Mouse (Mus musculus) heart, embryonic 13.5 days (tissue): ENCODE results near the gene Sp7. TPM values are rescaled to one million over a fixed set of nuclear protein-coding genes. Genes with fewer than 3 reads are reported as not detected.

ENCODE experiments used
- ATAC-seq: fragments of 200-750 bp; cut with Nextera tagmentation; 2 replicates; pipeline ENCODE4 v1.8.0; 2017; ENCODE audit warnings: moderate TSS enrichment; ENCODE audit not compliant: insufficient number of reproducible peaks, low FRiP score, low TSS enrichment; ENCODE audit errors: extremely low read depth
- H3K27ac ChIP-seq: fragments of 300-500 bp; sonication (generic); replicated peaks from 2 replicates; pipeline ENCODE4 v1.5.1; 2015; ENCODE audit warnings: moderate library complexity, mild to moderate bottlenecking, inconsistent platforms
- H3K27me3 ChIP-seq: fragments of 300-500 bp; sonication (generic); replicated peaks from 2 replicates; pipeline ENCODE4 v1.6.1; 2015; ENCODE audit warnings: mild to moderate bottlenecking, inconsistent platforms
- H3K36me3 ChIP-seq: fragments of 300-500 bp; sonication (generic); 2 replicates; pipeline ENCODE4 v1.6.1; 2015; ENCODE audit warnings: mild to moderate bottlenecking, inconsistent platforms
- H3K4me1 ChIP-seq: fragments of 300-500 bp; sonication (generic); 2 replicates; pipeline ENCODE4 v1.6.1; 2015; ENCODE audit warnings: inconsistent platforms
- H3K4me2 ChIP-seq: fragments of 300-500 bp; sonication (generic); 2 replicates; pipeline ENCODE4 v1.6.1; 2015; ENCODE audit warnings: inconsistent platforms, mild to moderate bottlenecking, moderate library complexity
- H3K4me3 ChIP-seq: fragments of 300-500 bp; sonication (generic); 2 replicates; pipeline ENCODE4 v1.5.1; 2015; ENCODE audit warnings: moderate library complexity, mild to moderate bottlenecking, inconsistent platforms
- H3K9ac ChIP-seq: fragments of 300-500 bp; sonication (generic); 2 replicates; pipeline ENCODE4 v1.6.1; 2015; ENCODE audit warnings: inconsistent platforms, mild to moderate bottlenecking, moderate library complexity
- H3K9me3 ChIP-seq: fragments of 300-500 bp; sonication (generic); 2 replicates; pipeline ENCODE4 v1.6.1; 2016; ENCODE audit warnings: inconsistent platforms
- WGBS: fragments of 180-500 bp; shearing (Covaris S2); methylation state at CpG from one replicate; pipeline ENCODE4 v1.1.7; 2015; ENCODE audit warnings: mixed read lengths; 5-methylcytosine and 5-hydroxymethylcytosine counted together
- polyA plus RNA-seq: library from polyadenylated mRNA; unstranded; fragments of >200 nt; fragmentation: Nextera tagmentation; extraction: Ambion mirVana; gene quantifications from 2 replicates; pipeline ENCODE4 v1.2.1, GENCODE M21; 2015

The Sp7 gene
- polyA plus RNA-seq, 1 experiment from 2014 or later = 0.16 TPM

DNA sequence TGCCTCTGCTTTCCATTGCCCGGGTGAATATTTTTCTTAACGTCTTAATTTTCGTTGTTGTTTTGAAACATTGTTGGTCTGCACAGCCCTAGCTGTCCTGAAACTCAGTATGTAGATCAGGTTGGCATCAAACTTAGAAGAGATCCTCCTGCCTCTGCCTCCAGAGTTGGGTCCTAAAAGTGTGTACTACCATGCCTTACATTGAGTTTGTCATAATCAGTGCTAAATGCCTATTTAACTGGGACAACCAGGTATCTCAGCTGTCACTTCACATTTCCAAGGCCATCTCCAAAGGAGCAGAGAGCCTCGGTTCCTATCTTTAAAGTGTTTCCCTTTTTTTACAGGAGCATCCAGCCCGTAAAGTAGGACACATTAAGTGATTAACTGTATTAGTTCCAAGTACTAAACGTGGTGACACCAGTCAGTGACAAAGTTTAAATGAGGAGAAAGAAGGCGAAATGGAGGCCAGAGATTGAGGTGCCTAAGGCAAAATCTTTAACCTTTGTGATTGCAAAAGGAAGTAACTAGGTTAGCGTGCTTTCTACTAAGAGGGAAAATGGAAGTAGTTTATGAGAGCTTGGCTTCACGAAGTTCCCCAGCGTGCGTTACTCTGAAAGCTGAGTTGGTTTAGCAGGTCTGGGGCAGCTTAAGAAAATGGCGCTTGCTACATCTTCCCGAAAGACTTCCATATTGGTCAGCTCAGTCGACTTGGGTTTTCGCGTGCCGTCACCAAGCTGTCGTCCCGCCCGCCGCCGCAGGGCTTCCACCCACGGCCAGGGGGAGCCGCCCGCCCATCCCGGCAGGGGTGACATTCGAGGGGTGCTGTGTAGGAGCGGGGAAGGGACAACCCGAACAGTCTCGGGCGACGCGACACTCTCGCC lies 37.9 kb upstream of the Sp7 start:
- 16% methylated on average over 34 of the region's 34 CpGs for WGBS
- Histone ChIP-seq H3K4me3 (peak overlapping the region; percentile 78), H3K9me3 (no peaks in the 10 kb centered on the region), H3K36me3 (peaks cover 23% of the 10 kb centered on the region), H3K4me2 (peak overlapping the region; percentile 72), H3K4me1 (peaks cover 50% of the 10 kb centered on the region), H3K9ac (peak overlapping the region; percentile 88), H3K27me3 (no peaks in the 10 kb centered on the region), H3K27ac (peak overlapping the region; percentile 100)
- peak; percentile 6 for ATAC-seq

GRCm38 (mm10) chr15:102402210-102402609 lies 35.2 kb upstream of the Sp7 start:
- Histone ChIP-seq H3K36me3 (no peaks in the 10 kb centered on the region), H3K27ac (no peak overlapping the region), H3K4me2 (no peak overlapping the region), H3K9ac (no peak overlapping the region), H3K4me3 (no peak overlapping the region), H3K4me1 (peaks cover 34% of the 10 kb centered on the region), H3K9me3 (no peaks in the 10 kb centered on the region), H3K27me3 (no peaks in the 10 kb centered on the region)
- WGBS = 98% methylated on average over 3 of the region's 3 CpGs
- ATAC-seq = no peak

GRCm38 (mm10) chr15:102401278-102401677 lies 34.3 kb upstream of the Sp7 start:
- no peaks in the 10 kb centered on the region for H3K9me3 ChIP-seq
- H3K9ac ChIP-seq = no peak overlapping the region
- ATAC-seq = no peak
- peak overlapping the region; percentile 95 for H3K27ac ChIP-seq
- H3K4me1 ChIP-seq = peaks cover 31% of the 10 kb centered on the region
- H3K4me2 ChIP-seq = no peak overlapping the region
- H3K36me3 ChIP-seq = no peaks in the 10 kb centered on the region
- WGBS = 44% methylated on average over 2 of the region's 2 CpGs
- no peaks in the 10 kb centered on the region for H3K27me3 ChIP-seq
- H3K4me3 ChIP-seq = no peak overlapping the region

DNA sequence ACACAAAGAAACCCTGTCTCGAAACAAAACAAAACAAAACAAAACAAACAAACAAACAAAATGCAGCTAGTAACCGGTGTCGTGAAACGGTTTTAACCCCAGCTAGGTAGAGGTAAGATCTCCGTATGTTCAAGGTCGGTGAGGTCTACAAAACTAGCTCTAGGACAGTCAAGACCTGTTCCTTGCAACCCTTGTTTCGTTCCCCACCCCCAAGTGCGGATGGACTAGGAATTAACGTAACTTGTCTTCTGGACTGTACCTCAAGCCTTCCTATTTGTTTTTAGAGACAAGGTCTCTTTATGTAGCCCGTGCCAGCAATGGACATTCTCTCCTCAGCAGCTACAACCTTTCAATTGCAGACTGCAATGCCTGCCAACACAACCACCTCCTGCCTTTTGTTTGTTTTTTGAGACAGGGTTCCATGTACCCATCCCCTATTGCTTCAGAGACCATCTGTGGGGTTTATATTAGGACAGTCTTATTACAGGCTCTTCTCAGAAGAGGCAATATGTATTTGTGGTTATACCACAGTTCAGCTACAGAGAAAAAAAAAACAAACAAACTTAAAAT lies 33.6 kb upstream of the Sp7 start:
- no peak for ATAC-seq
- H3K27ac ChIP-seq = peak overlapping the region; percentile 95
- H3K4me2 ChIP-seq = peak overlapping the region; percentile 80
- H3K36me3 ChIP-seq = no peaks in the 10 kb centered on the region
- peak overlapping the region; percentile 62 for H3K4me3 ChIP-seq
- H3K9ac ChIP-seq = peak overlapping the region; percentile 87
- H3K27me3 ChIP-seq = no peaks in the 10 kb centered on the region
- whole genome bisulfite sequencing = 74% methylated on average over 10 of the region's 10 CpGs
- no peaks in the 10 kb centered on the region for H3K9me3 ChIP-seq
- peaks cover 31% of the 10 kb centered on the region for H3K4me1 ChIP-seq

DNA sequence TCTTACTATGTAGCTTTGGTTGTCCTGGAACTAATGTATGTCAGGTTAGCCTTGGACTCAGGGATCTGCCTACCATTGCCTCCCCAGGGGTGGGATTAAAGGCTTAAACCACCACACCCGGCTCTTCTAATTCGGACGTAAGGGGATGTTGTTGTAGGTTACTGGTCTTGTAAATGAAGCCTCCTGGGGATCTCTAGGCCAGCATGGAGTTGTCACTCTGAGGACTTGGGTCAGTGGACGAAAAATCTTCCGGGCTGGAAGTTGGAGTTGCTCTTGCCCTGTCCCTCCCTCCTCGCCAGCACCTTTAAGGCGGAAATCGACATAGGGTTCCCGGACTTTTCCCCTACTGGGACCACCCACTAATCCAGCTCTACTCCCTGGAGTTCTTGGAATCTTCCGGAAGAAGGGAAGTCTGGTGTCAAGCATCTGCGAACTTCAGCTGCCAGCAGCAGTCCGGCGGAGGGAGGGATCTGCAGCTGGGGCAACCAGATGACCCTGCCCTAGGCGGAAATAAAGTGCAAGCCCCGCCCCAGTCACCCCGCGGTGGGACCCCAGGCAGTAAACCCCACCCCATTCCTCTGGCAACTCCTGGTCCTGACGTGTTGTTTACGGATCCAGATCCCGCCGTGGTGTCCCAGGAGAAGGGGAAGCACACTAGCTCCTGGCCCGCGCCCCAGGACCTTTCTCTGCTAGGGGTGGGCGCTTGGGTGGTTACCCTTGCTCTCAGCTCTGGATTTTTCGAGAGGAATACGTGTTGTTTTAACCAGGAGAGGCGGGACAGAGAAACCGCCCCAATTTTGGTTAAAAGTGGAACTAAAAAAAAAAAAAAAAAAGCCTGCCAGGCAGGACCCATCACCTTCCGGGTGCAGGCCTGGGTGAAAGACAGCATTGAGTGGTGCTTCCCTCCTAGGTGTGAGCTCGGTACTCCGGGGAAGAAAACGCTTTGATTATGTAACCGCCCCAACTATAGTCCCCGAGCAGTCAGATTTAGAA lies 32.5 kb upstream of the Sp7 start:
- no peaks in the 10 kb centered on the region for H3K9me3 ChIP-seq
- H3K4me1 ChIP-seq = peaks cover 35% of the 10 kb centered on the region
- peak overlapping the region; percentile 62 for H3K4me3 ChIP-seq
- peak overlapping the region; percentile 87 for H3K9ac ChIP-seq
- peak overlapping the region; percentile 80 for H3K4me2 ChIP-seq
- no peaks in the 10 kb centered on the region for H3K36me3 ChIP-seq
- no peaks in the 10 kb centered on the region for H3K27me3 ChIP-seq
- ATAC-seq = peak; percentile 82
- whole genome bisulfite sequencing = 2% methylated on average over 34 of the region's 34 CpGs
- H3K27ac ChIP-seq = peak overlapping the region; percentile 95

DNA sequence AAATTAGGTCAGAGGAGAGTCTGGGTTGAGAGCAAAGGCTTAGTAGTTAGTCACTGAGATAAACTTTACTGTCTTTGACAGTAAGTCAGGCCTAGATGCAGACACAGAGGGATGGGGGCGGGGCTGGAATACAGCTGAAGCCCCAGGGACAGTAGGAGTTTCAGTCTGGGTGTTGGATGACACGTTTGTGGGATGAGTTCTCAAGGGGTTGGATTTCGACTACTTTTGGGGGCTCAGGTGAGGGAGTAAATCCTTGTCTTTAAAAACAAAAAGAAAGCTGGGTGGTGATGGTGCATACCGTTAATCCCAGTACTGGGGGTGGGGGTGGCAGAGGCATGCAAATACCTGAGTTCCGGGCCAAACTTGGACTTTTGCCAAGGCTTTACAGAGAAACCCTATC lies 31.6 kb upstream of the Sp7 start:
- Histone ChIP-seq H3K9ac (peak overlapping the region; percentile 87; the same call in 1 of the 2 replicates), H3K36me3 (no peaks in the 10 kb centered on the region), H3K9me3 (no peaks in the 10 kb centered on the region), H3K27ac (peak overlapping the region; percentile 95), H3K4me3 (peak overlapping the region; percentile 62), H3K27me3 (no peaks in the 10 kb centered on the region), H3K4me1 (peaks cover 38% of the 10 kb centered on the region), H3K4me2 (peak overlapping the region; percentile 80)
- 19% methylated on average over 5 of the region's 5 CpGs for WGBS
- ATAC-seq = no peak

DNA sequence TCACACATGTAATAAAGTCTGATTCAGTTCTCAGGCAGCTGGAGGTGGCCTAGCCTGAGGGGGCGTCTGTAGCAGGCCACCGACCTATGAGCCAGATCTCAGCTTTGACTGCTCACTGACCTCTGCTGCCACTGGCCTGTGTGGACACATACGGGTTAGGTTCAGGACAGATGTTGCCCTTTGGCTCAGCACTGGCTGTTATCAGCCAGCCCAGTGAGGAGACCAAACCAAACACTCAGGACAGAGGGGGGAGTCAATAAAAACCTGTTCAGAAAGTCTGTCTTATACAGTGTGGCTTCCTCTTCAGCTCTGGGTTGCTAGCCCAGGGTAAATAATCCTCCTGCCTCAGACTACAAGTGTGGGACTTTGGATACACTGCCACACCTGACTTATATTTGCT lies 28.1 kb upstream of the Sp7 start:
- Histone ChIP-seq H3K4me2 (no peak overlapping the region), H3K4me1 (peaks cover 32% of the 10 kb centered on the region), H3K27ac (peak overlapping the region; percentile 74), H3K36me3 (no peaks in the 10 kb centered on the region), H3K9me3 (no peaks in the 10 kb centered on the region), H3K9ac (peak overlapping the region; percentile 50), H3K27me3 (no peaks in the 10 kb centered on the region), H3K4me3 (no peak overlapping the region)
- WGBS = 6% methylated on average over 3 of the region's 3 CpGs
- 0 out of 2 replicates have a peak, but pooled peaks have one; percentile 28 for ATAC-seq

DNA sequence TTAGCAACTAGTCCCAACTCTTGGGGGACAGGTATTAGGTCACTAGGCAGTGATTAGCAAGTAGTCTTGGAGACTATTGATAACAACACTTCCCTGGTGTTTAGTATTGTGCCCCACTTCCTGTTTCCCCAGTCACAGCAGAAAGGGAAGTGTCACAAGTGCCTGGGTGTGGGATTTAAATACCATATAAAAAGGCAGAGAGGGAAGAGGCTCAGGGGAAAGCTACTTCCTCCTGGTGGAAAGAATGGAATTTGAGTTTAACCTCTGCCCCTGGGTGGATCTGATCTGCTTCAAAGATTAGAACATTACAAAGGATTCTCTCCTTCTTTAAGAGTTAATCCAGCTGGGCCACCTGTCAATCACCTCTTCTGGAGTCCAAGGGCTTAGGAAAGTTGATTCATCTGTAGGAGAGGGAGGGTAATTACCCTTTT lies 26.6 kb upstream of the Sp7 start:
- Histone ChIP-seq H3K9me3 (no peaks in the 10 kb centered on the region), H3K36me3 (no peaks in the 10 kb centered on the region), H3K27me3 (no peaks in the 10 kb centered on the region), H3K4me2 (no peak overlapping the region), H3K4me1 (peaks cover 22% of the 10 kb centered on the region), H3K9ac (no peak overlapping the region), H3K27ac (peak overlapping the region; percentile 74), H3K4me3 (no peak overlapping the region)
- ATAC-seq = no peak

DNA sequence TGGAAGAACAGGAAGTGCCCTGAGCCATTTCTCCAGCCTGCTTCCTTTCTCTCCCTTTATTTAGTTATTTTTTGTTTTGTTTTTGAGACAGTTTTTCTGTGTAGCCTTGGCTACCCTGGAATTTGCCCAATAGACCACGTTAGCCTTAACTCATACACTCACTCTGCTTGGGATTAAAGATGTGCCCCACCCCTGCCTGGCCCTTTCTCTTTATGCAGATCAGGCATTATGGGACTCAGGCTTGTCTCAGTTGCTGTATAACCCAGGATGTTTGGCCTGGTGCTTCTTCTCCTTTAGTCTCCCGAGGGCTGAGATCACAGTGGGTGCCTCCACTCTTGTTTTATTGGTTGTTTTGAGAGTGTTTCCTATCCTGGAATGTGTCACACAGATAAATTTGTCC lies 25.5 kb upstream of the Sp7 start:
- no peak overlapping the region for H3K9ac ChIP-seq
- 18% methylated on average over 2 of the region's 2 CpGs for WGBS
- H3K4me1 ChIP-seq = peaks cover 19% of the 10 kb centered on the region
- H3K9me3 ChIP-seq = no peaks in the 10 kb centered on the region
- no peak overlapping the region for H3K4me2 ChIP-seq
- H3K4me3 ChIP-seq = no peak overlapping the region
- H3K27ac ChIP-seq = peak overlapping the region; percentile 74
- ATAC-seq = no peak
- no peaks in the 10 kb centered on the region for H3K36me3 ChIP-seq
- H3K27me3 ChIP-seq = no peaks in the 10 kb centered on the region

- ATAC-seq = no peak
- 74% methylated on average over 3 of the region's 3 CpGs for WGBS
- Histone ChIP-seq H3K9me3 (no peaks in the 10 kb centered on the region), H3K27me3 (no peaks in the 10 kb centered on the region), H3K27ac (no peak overlapping the region), H3K4me2 (no peak overlapping the region), H3K4me1 (peaks cover 9% of the 10 kb centered on the region), H3K9ac (no peak overlapping the region), H3K4me3 (no peak overlapping the region), H3K36me3 (no peaks in the 10 kb centered on the region)
Observed at GRCm38 (mm10) chr15:102388942-102389341, 22.0 kb upstream of the Sp7 start.

DNA sequence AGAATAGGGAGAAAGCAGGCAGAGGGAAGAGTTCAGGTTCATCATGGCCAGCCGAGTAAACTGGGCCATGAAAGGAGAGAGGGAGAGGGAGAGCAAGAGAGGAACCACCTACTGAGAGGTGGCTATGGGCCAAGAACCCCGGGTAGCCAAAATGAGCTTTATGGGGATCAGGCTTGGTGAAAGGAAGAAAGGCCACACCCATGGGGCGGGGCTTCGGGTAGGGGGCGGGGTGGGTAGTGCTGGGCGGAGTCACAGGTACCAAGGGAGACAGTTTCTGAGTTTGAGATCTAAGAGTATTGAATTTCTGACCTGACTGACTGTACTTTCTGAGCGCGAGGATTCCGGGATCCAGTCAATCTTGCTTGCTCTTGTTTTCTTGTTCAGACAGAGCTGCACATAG lies 19.7 kb upstream of the Sp7 start:
- no peak overlapping the region for H3K4me2 ChIP-seq
- no peaks in the 10 kb centered on the region for H3K4me1 ChIP-seq
- no peak for ATAC-seq
- no peaks in the 10 kb centered on the region for H3K9me3 ChIP-seq
- WGBS = 43% methylated on average over 9 of the region's 9 CpGs
- H3K4me3 ChIP-seq = no peak overlapping the region
- no peaks in the 10 kb centered on the region for H3K36me3 ChIP-seq
- no peaks in the 10 kb centered on the region for H3K27me3 ChIP-seq
- no peak overlapping the region for H3K27ac ChIP-seq
- H3K9ac ChIP-seq = no peak overlapping the region
